Mouse (Mus musculus) brain, adult 10 weeks (tissue): Measurements from ENCODE around the gene Adra1d. TPM values are rescaled to one million over a fixed set of nuclear protein-coding genes. Genes with fewer than 3 reads are reported as not detected.

Experiments
- polyA plus RNA-seq: library from polyadenylated mRNA; stranded (reverse); fragments of 350-450 nt; fragmentation: Illumina TruSeq; extraction: RNeasy Lipid Tissue Mini Kit (QIAGEN cat#74804); gene quantifications from one replicate; pipeline ENCODE4 v1.2.3, GENCODE M21; 2015; ENCODE audit warnings: low read depth, low replicate concordance

Gene Adra1d
- 21.1 TPM for polyA plus RNA-seq

GRCm38 (mm10) chr2:131561891-131562585, at the start of gene Adra1d:
Gene Adra1d (minus strand): TSS chr2:131562283.

Other genes with a start within 250 kb of the Adra1d start
- gene Rnf24, start 209.4 kb downstream of the Adra1d start, polyA plus RNA-seq, result 18.5 TPM
- gene Smox, start 70.8 kb downstream of the Adra1d start, polyA plus RNA-seq, result 53.9 TPM